Comparison of ENCODE assay signal across 1 mouse cellular context in genomic region chr2:132265196-132265595, GRCm38 (mm10).
TF ChIP-seq lines count a peak whose summit lies in the region.

No protein-coding gene starts in this region.

TF ChIP-seq in MEL, 35 proteins besides CTCF, POLR2A, EP300 and RAD21 (continued from another document):
- TF ChIP-seq CHD1 (IDR thresholded peaks at IDR 0.05; ENCODE audit: low read depth, low read length) (no peak), ZNF384 (IDR thresholded peaks at IDR 0.05; ENCODE audit: low read depth, low read length) (no peak), MAX (IDR thresholded peaks at IDR 0.05; ENCODE audit: low read length) (peak; percentile 99), RCOR1 (IDR thresholded peaks at IDR 0.05; ENCODE audit: low read depth, low read length) (0 out of 2 replicates have a peak, but pooled peaks have one; percentile 8), MEF2A (IDR thresholded peaks at IDR 0.05; ENCODE audit: extremely low read depth, insufficient replicate concordance, low read depth, low read length, poor library complexity, severe bottlenecking) (no peak), MXI1 (IDR thresholded peaks at IDR 0.05; ENCODE audit: low read depth, low read length) (peak; percentile 100), TBP (IDR thresholded peaks at IDR 0.05; ENCODE audit: low read depth, low read length) (no peak), E2F4 (IDR thresholded peaks at IDR 0.05; ENCODE audit: borderline replicate concordance, low read depth, low read length) (no peak), MYB (IDR thresholded peaks at IDR 0.05; ENCODE audit: low read depth, low read length) (0 out of 2 replicates have a peak, but pooled peaks have one; percentile 9), ZC3H11A (IDR thresholded peaks at IDR 0.05; ENCODE audit: low read depth, low read length) (no peak), GATA1 (IDR thresholded peaks at IDR 0.05; ENCODE audit: low read depth, low read length) (no peak), TAL1 (IDR thresholded peaks at IDR 0.05; ENCODE audit: low read length) (no peak), NELFE (IDR thresholded peaks at IDR 0.05; ENCODE audit: low read depth, low read length) (no peak), POLR2AphosphoS2 (IDR thresholded peaks at IDR 0.05; ENCODE audit: low read length) (no peak), MAFK (IDR thresholded peaks at IDR 0.05; ENCODE audit: borderline replicate concordance, low read depth, low read length) (no peak), POLR2AphosphoS5 (IDR thresholded peaks at IDR 0.05; ENCODE audit: borderline replicate concordance, low read depth, low read length) (no peak)
